ENCODE assay signal across 11 mouse cellular contexts in genomic region chr9:83381317-83381716, GRCm38 (mm10). TPM values are rescaled to one million over a fixed set of nuclear protein-coding genes. Genes with fewer than 3 reads are reported as not detected.
DNase-seq lines count a peak whose midpoint lies in the region; ATAC-seq and TF ChIP-seq lines count a peak whose summit lies in the region.
"Had no signal": no experiment of that assay in that cellular context is flagged by ENCODE, and none has a peak within 500 bp of the region (broad histone marks: within the 10 kb centered on the region; RNA-seq: fewer than 3 reads in every experiment).

No protein-coding gene starts in this region.

- no peak overlapping the region for H3K9ac ChIP-seq in forebrain, postnatal 0 days
- no peak overlapping the region for H3K9ac ChIP-seq in forebrain, embryonic 13.5 days
- H3K9ac ChIP-seq: hindbrain, embryonic 13.5 days; limb, embryonic 12.5 days had no signal

- H3K9me3 ChIP-seq in forebrain, postnatal 0 days (ENCODE audit: low read length) = no peaks in the 10 kb centered on the region
- H3K9me3 ChIP-seq in forebrain, embryonic 13.5 days (replicated peaks) = no peaks in the 10 kb centered on the region
- H3K9me3 ChIP-seq: G1E; hindbrain, embryonic 13.5 days; limb, embryonic 12.5 days had no signal

- TF ChIP-seq CTCF in forebrain, postnatal 0 days (IDR thresholded peaks at IDR 0.05; ENCODE audit: low read depth) = peak; percentile 54

- intact Hi-C loops in left cerebral cortex, postnatal 4 days (cut with DNase I) = no loop called here

- no peaks in the 10 kb centered on the region for H3K4me1 ChIP-seq in forebrain, postnatal 0 days (ENCODE audit: insufficient read depth)
- H3K4me1 ChIP-seq in forebrain, embryonic 13.5 days = 0 out of 2 replicates have a peak, but pooled peaks cover 4% of the 10 kb centered on the region
- H3K4me1 ChIP-seq: hindbrain, embryonic 13.5 days; limb, embryonic 12.5 days had no signal

- no peak for DNase-seq in forebrain, postnatal 0 days
- peak; percentile 10 for DNase-seq in left cerebral cortex, postnatal 4 days
- DNase-seq in left cerebral cortex, adult 11 months (ENCODE audit: low spot score) = no peak
- peak; percentile 40 for DNase-seq in ES-CJ7 (ENCODE audit: low read depth, low spot score)
- peak; percentile 50 to 57 for DNase-seq in kidney, postnatal 4 days
- no peak for DNase-seq in spleen, postnatal 10 days (ENCODE audit: low spot score in 2 of 2)

- no peak overlapping the region for H3K27ac ChIP-seq in forebrain, postnatal 0 days (ENCODE audit: low read depth, low read length)
- H3K27ac ChIP-seq in forebrain, embryonic 13.5 days = no peak overlapping the region
- H3K27ac ChIP-seq: hindbrain, embryonic 13.5 days; limb, embryonic 12.5 days had no signal

- no peak for ATAC-seq in forebrain, postnatal 0 days
- ATAC-seq in forebrain, embryonic 13.5 days = no peak
- ATAC-seq in activated CD4-positive, CD25-positive, alpha-beta regulatory T cell, adult 4 months = no peak

- H3K4me3 ChIP-seq in forebrain, postnatal 0 days (ENCODE audit: low read depth, low read length) = no peak overlapping the region
- H3K4me3 ChIP-seq in forebrain, embryonic 13.5 days = no peak overlapping the region
- H3K4me3 ChIP-seq: hindbrain, embryonic 13.5 days; limb, embryonic 12.5 days had no signal

- no peak overlapping the region for H3K4me2 ChIP-seq in forebrain, postnatal 0 days (ENCODE audit: low read depth)
- H3K4me2 ChIP-seq in forebrain, embryonic 13.5 days = no peak overlapping the region
- H3K4me2 ChIP-seq: hindbrain, embryonic 13.5 days; limb, embryonic 12.5 days had no signal

- H3K36me3 ChIP-seq in forebrain, postnatal 0 days (ENCODE audit: insufficient read depth) = no peaks in the 10 kb centered on the region
- no peaks in the 10 kb centered on the region for H3K36me3 ChIP-seq in forebrain, embryonic 13.5 days (ENCODE audit: poor library complexity, severe bottlenecking)
- H3K36me3 ChIP-seq: G1E; hindbrain, embryonic 13.5 days; limb, embryonic 12.5 days had no signal

- H3K27me3 ChIP-seq in forebrain, postnatal 0 days (ENCODE audit: insufficient read depth, low read length) = no peaks in the 10 kb centered on the region
- no peaks in the 10 kb centered on the region for H3K27me3 ChIP-seq in forebrain, embryonic 13.5 days
- H3K27me3 ChIP-seq: hindbrain, embryonic 13.5 days; limb, embryonic 12.5 days had no signal

RNA-seq across cellular contexts. Expression of gene Lca5, which starts 59.6 kb away (rescaled TPM):
- total RNA-seq in forebrain, postnatal 0 days (2014; rRNA removed) = 26.2 and 34.1 TPM in 2 replicates
- 7.0 and 11.5 TPM in 2 replicates for polyA plus RNA-seq in forebrain, postnatal 0 days (2015; fragmentation: Nextera tagmentation; extraction: Ambion mirVana)
- polyA plus RNA-seq in forebrain, embryonic 13.5 days (2015; fragmentation: Nextera tagmentation; extraction: Ambion mirVana) = 23.4 and 26.5 TPM in 2 replicates
- 10 to 100 TPM; 30.3 to 37.5 TPM for total RNA-seq in left cerebral cortex, postnatal 4 days (2021)
- polyA plus RNA-seq in activated CD4-positive, CD25-positive, alpha-beta regulatory T cell, adult 4 months (2017; shearing (Covaris generic)) = 10 to 100 TPM; 10.0 to 18.5 TPM

Comparison
In these comparisons a context has a peak if more than half of its experiments do, and no peak if none do; other contexts are left out.
1. DNase-seq: peak in left cerebral cortex, postnatal 4 days (single experiment), ES-CJ7 (single experiment) and kidney, postnatal 4 days (2 of 2); none in forebrain, postnatal 0 days (single experiment), left cerebral cortex, adult 11 months (single experiment) and spleen, postnatal 10 days (0 of 2).